Comparison of ENCODE assay signal across 8 mouse cellular contexts in genomic region chr19:6992011-6992858, GRCm38 (mm10). TPM values are rescaled to one million over a fixed set of nuclear protein-coding genes. Genes with fewer than 3 reads are reported as not detected.
DNase-seq lines count a peak whose midpoint lies in the region; ATAC-seq and TF ChIP-seq lines count a peak whose summit lies in the region.

Gene Dnajc4, minus strand, starts transcription at chr19:6992572.

- H3K27me3 ChIP-seq in heart, embryonic 14.5 days (ENCODE audit: control insufficient read depth, insufficient read depth, low read length) = no peaks in the 10 kb centered on the region
- no peaks in the 10 kb centered on the region for H3K27me3 ChIP-seq in liver, embryonic 14.5 days (ENCODE audit: control insufficient read depth, insufficient read depth, low read length)
- H3K27me3 ChIP-seq in neural tube, embryonic 11.5 days (ENCODE audit: control insufficient read depth, insufficient read depth, low read length) = no peaks in the 10 kb centered on the region
- H3K27me3 ChIP-seq in stomach, postnatal 0 days (ENCODE audit: control insufficient read depth, insufficient read depth, low read length) = no peaks in the 10 kb centered on the region

- peak; percentile 96 for DNase-seq in c-Kit-negative CD71-positive TER-119-positive erythroid progenitor cells, embryonic 14.5 days (ENCODE audit: low read depth, low spot score)
- DNase-seq in fibroblast of lung, adult 2 months (ENCODE audit: low read depth) = peak; percentile 86
- DNase-seq in kidney, postnatal 14 days = peak; percentile 98
- peak; percentile 96 to 98 (median 97) for DNase-seq in liver, embryonic 14.5 days (ENCODE audit: low read depth in 3 of 3, low spot score in 3 of 3)
- peak; percentile 97 for DNase-seq in neural tube, embryonic 11.5 days (ENCODE audit: low spot score)
- DNase-seq in stomach, postnatal 0 days (ENCODE audit: low spot score) = peak; percentile 98

- H3K4me3 ChIP-seq in heart, embryonic 14.5 days (ENCODE audit: control insufficient read depth in 1 of 2, insufficient read depth in 1 of 2, low read depth in 1 of 2, low read length in 2 of 2) = peak within 1 kb of the TSS; percentile 52 to 72
- peak within 1 kb of the TSS; percentile 80 to 82 for H3K4me3 ChIP-seq in liver, embryonic 14.5 days (ENCODE audit: insufficient read depth in 1 of 2, low read depth in 2 of 2, low read length in 2 of 2)
- peak within 1 kb of the TSS; percentile 46 for H3K4me3 ChIP-seq in neural tube, embryonic 11.5 days (ENCODE audit: low read depth, low read length)
- H3K4me3 ChIP-seq in stomach, postnatal 0 days (ENCODE audit: low read depth, low read length) = peak within 1 kb of the TSS; percentile 49

- WGBS in heart, embryonic 14.5 days = 2% methylated on average over 37 of the region's 37 CpGs
- 2% methylated on average over 37 of the region's 37 CpGs for WGBS in liver, embryonic 14.5 days (ENCODE audit: insufficient replicate concordance)
- WGBS in neural tube, embryonic 11.5 days = 3% methylated on average over 37 of the region's 37 CpGs
- 2% methylated on average over 37 of the region's 37 CpGs for WGBS in stomach, postnatal 0 days

- peaks cover 9% of the 10 kb centered on the region; the same call in 1 of the 2 replicates for H3K36me3 ChIP-seq in heart, embryonic 14.5 days (ENCODE audit: control insufficient read depth, insufficient read depth, low read length)
- H3K36me3 ChIP-seq in liver, embryonic 14.5 days (replicated peaks; ENCODE audit: control insufficient read depth, insufficient read depth, low read depth) = no peaks in the 10 kb centered on the region
- H3K36me3 ChIP-seq in neural tube, embryonic 11.5 days (ENCODE audit: control insufficient read depth, insufficient read depth, low read length) = no peaks in the 10 kb centered on the region
- no peaks in the 10 kb centered on the region for H3K36me3 ChIP-seq in stomach, postnatal 0 days (ENCODE audit: control insufficient read depth, insufficient read depth, low read length)

- peak; percentile 97 for ATAC-seq in CD4-positive, CD25-positive, alpha-beta regulatory T cell, adult 4 months
- peak; percentile 89 for ATAC-seq in heart, embryonic 14.5 days (ENCODE audit: insufficient number of reproducible peaks, insufficient read depth, low FRiP score, low read depth)
- peak; percentile 93 for ATAC-seq in liver, embryonic 14.5 days (ENCODE audit: insufficient read depth)
- peak; percentile 94 for ATAC-seq in neural tube, embryonic 11.5 days (ENCODE audit: insufficient read depth, low FRiP score, low TSS enrichment)
- peak; percentile 95 for ATAC-seq in stomach, postnatal 0 days (ENCODE audit: low FRiP score, low TSS enrichment)

- TF ChIP-seq EP300 in liver, embryonic 14.5 days (IDR thresholded peaks at IDR 0.05; ENCODE audit: low read depth) = no peak
- TF ChIP-seq EP300 in stomach, postnatal 0 days (optimal IDR thresholded peaks at IDR 0.05) = no peak

- H3K27ac ChIP-seq in heart, embryonic 14.5 days (replicated peaks in 1 of 2; ENCODE audit: control insufficient read depth in 1 of 2, insufficient read depth in 1 of 2, low read depth in 2 of 2, low read length in 2 of 2) = peak within 1 kb of the TSS; percentile 79 to 81
- H3K27ac ChIP-seq in liver, embryonic 14.5 days = peak within 1 kb of the TSS; percentile 63
- peak within 1 kb of the TSS; percentile 42; the same call in 1 of the 2 replicates for H3K27ac ChIP-seq in neural tube, embryonic 11.5 days (ENCODE audit: low read depth, low read length)
- peak within 1 kb of the TSS; percentile 61 for H3K27ac ChIP-seq in stomach, postnatal 0 days (replicated peaks)

- 0 out of 2 replicates have a peak, but pooled peaks have one; percentile 28 for TF ChIP-seq CTCF in liver, embryonic 14.5 days (IDR thresholded peaks at IDR 0.05; ENCODE audit: low read depth)
- peak; percentile 33; the same call in 1 of the 2 replicates for TF ChIP-seq CTCF in stomach, postnatal 0 days (IDR thresholded peaks at IDR 0.05; ENCODE audit: low read depth)

- H3K9me3 ChIP-seq in heart, embryonic 14.5 days (ENCODE audit: control insufficient read depth, low read length) = no peaks in the 10 kb centered on the region
- no peaks in the 10 kb centered on the region for H3K9me3 ChIP-seq in liver, embryonic 14.5 days (ENCODE audit: control insufficient read depth, low read length)
- no peaks in the 10 kb centered on the region for H3K9me3 ChIP-seq in neural tube, embryonic 11.5 days (ENCODE audit: control insufficient read depth, low read length)
- H3K9me3 ChIP-seq in stomach, postnatal 0 days (ENCODE audit: control insufficient read depth, low read length) = no peaks in the 10 kb centered on the region

- peak within 1 kb of the TSS; percentile 81 for H3K9ac ChIP-seq in heart, embryonic 14.5 days (ENCODE audit: low read length)
- peak within 1 kb of the TSS; percentile 78 for H3K9ac ChIP-seq in liver, embryonic 14.5 days (replicated peaks)
- H3K9ac ChIP-seq in neural tube, embryonic 11.5 days (ENCODE audit: low read length) = peak within 1 kb of the TSS; percentile 57
- H3K9ac ChIP-seq in stomach, postnatal 0 days (ENCODE audit: low read length) = peak within 1 kb of the TSS; percentile 67

- peaks cover 25 to 40% of the 10 kb centered on the region in 2 experiments for H3K4me1 ChIP-seq in heart, embryonic 14.5 days (ENCODE audit: control insufficient read depth in 2 of 2, insufficient read depth in 2 of 2, low read length in 2 of 2)
- H3K4me1 ChIP-seq in liver, embryonic 14.5 days (replicated peaks; ENCODE audit: control insufficient read depth in 2 of 2, insufficient read depth in 2 of 2, low read length in 1 of 2) = peaks cover 20 to 24% of the 10 kb centered on the region in 2 experiments
- H3K4me1 ChIP-seq in neural tube, embryonic 11.5 days (ENCODE audit: control insufficient read depth, insufficient read depth, low read length) = peaks cover 22% of the 10 kb centered on the region
- peaks cover 14% of the 10 kb centered on the region for H3K4me1 ChIP-seq in stomach, postnatal 0 days (replicated peaks; ENCODE audit: control insufficient read depth, insufficient read depth)

- H3K4me2 ChIP-seq in heart, embryonic 14.5 days (ENCODE audit: low read length) = peak within 1 kb of the TSS; percentile 78
- H3K4me2 ChIP-seq in liver, embryonic 14.5 days (ENCODE audit: low read depth) = peak within 1 kb of the TSS; percentile 99
- peak within 1 kb of the TSS; percentile 71 for H3K4me2 ChIP-seq in neural tube, embryonic 11.5 days (ENCODE audit: low read depth)
- peak within 1 kb of the TSS; percentile 89 for H3K4me2 ChIP-seq in stomach, postnatal 0 days (replicated peaks; ENCODE audit: low read depth)

RNA-seq across cellular contexts. Expression of gene Dnajc4, which starts in this region (rescaled TPM):
- polyA plus RNA-seq in CD4-positive, CD25-positive, alpha-beta regulatory T cell, adult 4 months (2017; shearing (Covaris generic)) = 10 to 100 TPM; 59.8 to 74.9 TPM
- polyA plus RNA-seq in heart, embryonic 14.5 days (2014; fragmentation: Nextera tagmentation; extraction: Ambion mirVana) = 40.0 and 42.9 TPM in 2 replicates
- polyA plus RNA-seq in liver, embryonic 14.5 days (2012; rRNA removed) = 7.8 and 8.6 TPM in 2 replicates
- polyA plus RNA-seq in liver, embryonic 14.5 days (2014; fragmentation: Nextera tagmentation; extraction: Ambion mirVana) = 10.0 and 10.5 TPM in 2 replicates
- polyA plus RNA-seq in neural tube, embryonic 11.5 days (2014; fragmentation: Nextera tagmentation; extraction: Ambion mirVana) = 16.2 and 17.3 TPM in 2 replicates
- 33.0 and 37.2 TPM in 2 replicates for polyA plus RNA-seq in stomach, postnatal 0 days (2015; fragmentation: Nextera tagmentation; extraction: Ambion mirVana)

Comparison
In these comparisons a context has a peak if more than half of its experiments do, and no peak if none do; other contexts are left out.
1. Peak in every context shown above with its lines: DNase-seq, ATAC-seq, H3K4me3 ChIP-seq and H3K27ac ChIP-seq.